Mouse (Mus musculus) adrenal gland (tissue): ENCODE data around the gene Hmgcs2.

ENCODE experiments used
- intact Hi-C: fragments of 180-260 bp; cut with DNase I; formaldehyde crosslinking; loops from one replicate; pipeline ENCODE4 v1.15.1; 2025

Hmgcs2 gene

GRCm38 (mm10) chr3:98279682-98280081 lies 553 bp upstream of the Hmgcs2 start:
- intact Hi-C loops, result no loop called here

- intact Hi-C loops, result no loop called here
Measured at GRCm38 (mm10) chr3:98280933-98281678, 871 bp downstream of the Hmgcs2 start.

- intact Hi-C loops, result no loop called here
Measured at GRCm38 (mm10) chr3:98282422-98282821, 2.2 kb downstream of the Hmgcs2 start.

GRCm38 (mm10) chr3:98283205-98283604 lies 3.0 kb downstream of the Hmgcs2 start:
- intact Hi-C loops, result no loop called here

GRCm38 (mm10) chr3:98291044-98291443 lies 10.8 kb downstream of the Hmgcs2 start:
- intact Hi-C loops, result no loop called here

- intact Hi-C loops, result no loop called here
Measured at GRCm38 (mm10) chr3:98295965-98296364, 15.7 kb downstream of the Hmgcs2 start.

GRCm38 (mm10) chr3:98299391-98300100 lies 19.3 kb downstream of the Hmgcs2 start:
- intact Hi-C loops, result no loop called here

GRCm38 (mm10) chr3:98300266-98300665 lies 20.0 kb downstream of the Hmgcs2 start:
- intact Hi-C loops, result no loop called here

- intact Hi-C loops, result no loop called here
Measured at GRCm38 (mm10) chr3:98301761-98302160, 21.5 kb downstream of the Hmgcs2 start.

GRCm38 (mm10) chr3:98308606-98309005 lies 28.4 kb downstream of the Hmgcs2 start:
- intact Hi-C loops, result no loop called here

GRCm38 (mm10) chr3:98310456-98310855 lies 30.2 kb downstream of the Hmgcs2 start:
- intact Hi-C loops, result loop anchor here (5.0 kb wide), 1 partner anchor 383 kb away; no protein-coding TSS in a partner anchor

GRCm38 (mm10) chr3:98312867-98313266 lies 32.6 kb downstream of the Hmgcs2 start:
- intact Hi-C loops, result loop anchor here (1.0 to 5.0 kb wide), 2 partner anchors 86 to 386 kb away; no protein-coding TSS in a partner anchor

GRCm38 (mm10) chr3:98313294-98314155 lies 33.3 kb downstream of the Hmgcs2 start:
- intact Hi-C loops, result loop anchor here (5.0 kb wide), 1 partner anchor 386 kb away; no protein-coding TSS in a partner anchor

GRCm38 (mm10) chr3:98315181-98315580 lies 34.9 kb downstream of the Hmgcs2 start:
- intact Hi-C loops, result no loop called here

GRCm38 (mm10) chr3:98317143-98317542 lies 36.9 kb downstream of the Hmgcs2 start:
- intact Hi-C loops, result no loop called here

- intact Hi-C loops, result no loop called here
Measured at GRCm38 (mm10) chr3:98319190-98319589, 39.0 kb downstream of the Hmgcs2 start.

GRCm38 (mm10) chr3:98322209-98322608 lies 42.0 kb downstream of the Hmgcs2 start:
- intact Hi-C loops, result no loop called here

- intact Hi-C loops, result no loop called here
Measured at GRCm38 (mm10) chr3:98324235-98324634, 44.0 kb downstream of the Hmgcs2 start.

GRCm38 (mm10) chr3:98334010-98334409 lies 53.8 kb downstream of the Hmgcs2 start:
- intact Hi-C loops, result no loop called here

- intact Hi-C loops, result no loop called here
Measured at GRCm38 (mm10) chr3:98335331-98335730, 55.1 kb downstream of the Hmgcs2 start.

- intact Hi-C loops, result no loop called here
Measured at GRCm38 (mm10) chr3:98335886-98336285, 55.7 kb downstream of the Hmgcs2 start.
